Mouse (Mus musculus) embryonic facial prominence, embryonic 13.5 days (tissue): ENCODE measurements at regions not wholly inside any gene's neighbourhood (a gene's known extent, or its start where the extent isn't known, plus 50 kb on each side); places are given as distances from the start of the nearest gene placed in this dataset.

Experiments used
- ATAC-seq: fragments of 200-750 bp; cut with Nextera tagmentation; 2 replicates; pipeline ENCODE4 v1.8.0; 2017; ENCODE audit warnings: low read depth; ENCODE audit not compliant: insufficient number of reproducible peaks, insufficient read depth, low FRiP score, low TSS enrichment
- H3K27ac ChIP-seq: fragments of 300-500 bp; sonication (generic); 2 replicates; pipeline ENCODE4 v1.5.1; 2015; ENCODE audit warnings: moderate library complexity, mild to moderate bottlenecking, inconsistent platforms
- H3K27me3 ChIP-seq: fragments of 300-500 bp; sonication (generic); 2 replicates; pipeline ENCODE4 v1.6.1; 2015; ENCODE audit warnings: mild to moderate bottlenecking, inconsistent platforms
- H3K36me3 ChIP-seq: fragments of 300-500 bp; sonication (generic); 2 replicates; pipeline ENCODE4 v1.6.1; 2015; ENCODE audit warnings: mild to moderate bottlenecking, inconsistent platforms
- H3K4me1 ChIP-seq: fragments of 300-500 bp; sonication (generic); 2 replicates; pipeline ENCODE4 v1.6.1; 2015; ENCODE audit warnings: inconsistent platforms
- H3K4me2 ChIP-seq: fragments of 300-500 bp; sonication (generic); 2 replicates; pipeline ENCODE4 v1.6.1; 2015; ENCODE audit warnings: moderate library complexity, mild to moderate bottlenecking, inconsistent platforms
- H3K4me3 ChIP-seq: fragments of 300-500 bp; sonication (generic); 2 replicates; pipeline ENCODE4 v1.5.1; 2015; ENCODE audit warnings: mild to moderate bottlenecking, inconsistent platforms
- H3K9ac ChIP-seq: fragments of 300-500 bp; sonication (generic); 2 replicates; pipeline ENCODE4 v1.6.1; 2015; ENCODE audit warnings: mild to moderate bottlenecking, inconsistent platforms
- H3K9me3 ChIP-seq: fragments of 300-500 bp; sonication (generic); 2 replicates; pipeline ENCODE4 v1.6.1; 2016; ENCODE audit warnings: inconsistent platforms
- WGBS: fragments of 180-500 bp; shearing (Covaris S2); methylation state at CpG from one replicate; pipeline ENCODE4 v1.1.7; 2015; ENCODE audit warnings: mixed read lengths; 5-methylcytosine and 5-hydroxymethylcytosine counted together

GRCm38 (mm10) chrX:99624515-99625179 is 153.6 kb upstream of the Pja1 start:
- Histone ChIP-seq H3K9me3 (no peaks in the 10 kb centered on the region), H3K27me3 (peaks cover 65% of the 10 kb centered on the region), H3K27ac (no peak overlapping the region), H3K4me2 (no peak overlapping the region), H3K4me1 (no peaks in the 10 kb centered on the region), H3K9ac (no peak overlapping the region), H3K4me3 (no peak overlapping the region), H3K36me3 (no peaks in the 10 kb centered on the region)
- no peak for ATAC-seq
- 76% methylated on average over 5 of the region's 5 CpGs for WGBS

GRCm38 (mm10) chrX:99612130-99612759 is 141.2 kb upstream of the Pja1 start:
- H3K27ac ChIP-seq, result no peak overlapping the region
- H3K27me3 ChIP-seq, result peaks cover 47% of the 10 kb centered on the region
- ATAC-seq, result no peak
- H3K4me1 ChIP-seq, result no peaks in the 10 kb centered on the region
- H3K36me3 ChIP-seq, result no peaks in the 10 kb centered on the region
- 59% methylated on average over 9 of the region's 9 CpGs for WGBS
- no peak overlapping the region for H3K4me3 ChIP-seq
- no peaks in the 10 kb centered on the region for H3K9me3 ChIP-seq
- H3K9ac ChIP-seq, result no peak overlapping the region
- H3K4me2 ChIP-seq, result no peak overlapping the region

DNA sequence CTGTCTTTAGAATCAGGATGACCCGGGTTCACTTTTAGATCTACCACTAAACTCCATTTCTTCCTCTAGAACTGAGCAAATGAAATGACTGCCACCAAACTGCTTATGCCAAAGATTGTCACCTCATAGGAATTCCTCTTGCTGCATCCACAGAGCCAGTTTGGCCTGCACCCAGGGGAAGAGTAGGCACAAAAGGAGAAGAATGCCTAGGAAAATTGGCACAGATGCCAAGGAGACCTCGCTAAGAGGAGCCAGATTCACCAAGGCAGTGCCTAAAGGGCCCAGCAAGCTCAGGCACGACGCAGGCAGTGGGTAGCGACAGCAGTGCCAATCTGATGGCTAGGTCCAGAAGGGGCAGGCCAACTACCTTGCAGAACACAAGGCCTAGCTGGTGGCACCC is 139.0 kb upstream of the Pja1 start:
- no peak overlapping the region for H3K4me3 ChIP-seq
- 78% methylated on average over 5 of the region's 5 CpGs for WGBS
- H3K9me3 ChIP-seq, result no peaks in the 10 kb centered on the region
- ATAC-seq, result no peak
- H3K27ac ChIP-seq, result no peak overlapping the region
- H3K4me2 ChIP-seq, result no peak overlapping the region
- H3K36me3 ChIP-seq, result no peaks in the 10 kb centered on the region
- H3K9ac ChIP-seq, result no peak overlapping the region
- peaks cover 63% of the 10 kb centered on the region for H3K27me3 ChIP-seq
- no peaks in the 10 kb centered on the region for H3K4me1 ChIP-seq

GRCm38 (mm10) chrX:99609591-99609990 is 138.5 kb upstream of the Pja1 start:
- Histone ChIP-seq H3K4me3 (no peak overlapping the region), H3K9me3 (no peaks in the 10 kb centered on the region), H3K4me1 (no peaks in the 10 kb centered on the region), H3K27me3 (peaks cover 66% of the 10 kb centered on the region), H3K36me3 (no peaks in the 10 kb centered on the region), H3K27ac (no peak overlapping the region), H3K4me2 (no peak overlapping the region), H3K9ac (no peak overlapping the region)
- no peak for ATAC-seq
- WGBS, result 71% methylated on average over 2 of the region's 2 CpGs

GRCm38 (mm10) chrX:99608284-99608692 is 137.2 kb upstream of the Pja1 start:
- Histone ChIP-seq H3K9ac (no peak overlapping the region), H3K4me2 (no peak overlapping the region), H3K36me3 (no peaks in the 10 kb centered on the region), H3K4me3 (no peak overlapping the region), H3K27me3 (peaks cover 78% of the 10 kb centered on the region), H3K4me1 (no peaks in the 10 kb centered on the region), H3K27ac (no peak overlapping the region), H3K9me3 (no peaks in the 10 kb centered on the region)
- no peak for ATAC-seq
- 49% methylated on average over 2 of the region's 2 CpGs for WGBS

DNA sequence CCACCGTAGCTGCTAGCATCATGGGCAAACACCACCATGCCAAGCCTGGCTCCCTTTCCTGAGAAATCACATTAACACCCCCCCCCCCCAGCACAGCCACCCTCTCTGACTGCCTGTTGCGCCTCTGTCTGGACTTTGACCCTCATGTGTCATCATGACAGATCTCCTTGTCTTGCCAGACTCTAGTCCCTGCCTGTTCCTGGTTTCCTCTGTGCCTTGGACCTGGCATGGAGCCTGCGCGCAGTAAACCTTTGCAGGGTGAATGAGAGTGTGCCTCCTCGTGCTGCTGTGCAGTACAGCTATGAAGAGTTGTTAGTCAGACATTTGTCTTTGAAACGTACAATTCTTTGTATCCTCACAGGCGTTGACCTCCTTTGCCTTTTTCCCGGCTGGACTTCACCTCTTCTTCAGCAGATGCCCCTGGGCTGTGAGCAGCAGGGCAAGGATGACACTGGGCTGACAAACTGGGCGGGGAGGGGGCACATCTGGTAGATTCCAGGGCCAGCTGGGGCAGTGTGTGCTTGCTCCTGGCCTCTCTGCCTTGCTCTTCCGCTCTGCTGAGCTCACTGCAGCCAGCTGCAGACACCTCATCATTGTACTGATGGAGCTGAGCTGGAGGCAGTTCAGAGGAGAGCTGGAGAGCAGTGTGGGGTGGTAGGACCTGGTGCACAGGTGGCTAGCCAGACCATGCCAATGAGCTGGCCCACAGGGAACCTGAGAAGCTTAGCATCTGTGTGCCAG is 134.2 kb upstream of the Pja1 start:
- H3K36me3 ChIP-seq, result no peaks in the 10 kb centered on the region
- no peaks in the 10 kb centered on the region for H3K9me3 ChIP-seq
- no peak overlapping the region for H3K27ac ChIP-seq
- ATAC-seq, result no peak
- H3K27me3 ChIP-seq, result peaks cover 77% of the 10 kb centered on the region
- H3K9ac ChIP-seq, result no peak overlapping the region
- WGBS, result 48% methylated on average over 10 of the region's 10 CpGs
- no peak overlapping the region for H3K4me3 ChIP-seq
- no peaks in the 10 kb centered on the region for H3K4me1 ChIP-seq
- no peak overlapping the region for H3K4me2 ChIP-seq

DNA sequence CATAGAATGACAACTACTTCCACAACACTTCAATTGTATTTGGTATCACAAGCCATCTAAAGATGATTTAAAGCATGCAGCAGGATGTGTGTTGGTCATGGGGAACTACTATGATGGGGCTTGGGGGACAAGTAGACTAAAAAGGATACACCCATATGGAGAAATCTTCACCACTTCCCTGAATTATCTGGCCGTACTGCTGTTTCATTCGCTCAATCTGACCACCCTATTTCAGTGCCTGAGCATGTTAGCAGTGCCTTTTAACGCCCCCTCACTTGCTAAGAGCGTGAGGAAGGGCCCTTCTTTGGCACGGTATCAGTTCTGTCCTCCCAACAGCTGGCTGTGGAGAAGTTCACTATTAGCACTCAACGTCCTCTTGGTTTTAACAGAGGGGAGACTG is 132.6 kb upstream of the Pja1 start:
- 82% methylated on average over 6 of the region's 6 CpGs for WGBS
- Histone ChIP-seq H3K4me1 (no peaks in the 10 kb centered on the region), H3K27ac (no peak overlapping the region), H3K4me2 (no peak overlapping the region), H3K36me3 (no peaks in the 10 kb centered on the region), H3K9me3 (no peaks in the 10 kb centered on the region), H3K27me3 (peaks cover 76% of the 10 kb centered on the region), H3K9ac (no peak overlapping the region), H3K4me3 (no peak overlapping the region)
- no peak for ATAC-seq

DNA sequence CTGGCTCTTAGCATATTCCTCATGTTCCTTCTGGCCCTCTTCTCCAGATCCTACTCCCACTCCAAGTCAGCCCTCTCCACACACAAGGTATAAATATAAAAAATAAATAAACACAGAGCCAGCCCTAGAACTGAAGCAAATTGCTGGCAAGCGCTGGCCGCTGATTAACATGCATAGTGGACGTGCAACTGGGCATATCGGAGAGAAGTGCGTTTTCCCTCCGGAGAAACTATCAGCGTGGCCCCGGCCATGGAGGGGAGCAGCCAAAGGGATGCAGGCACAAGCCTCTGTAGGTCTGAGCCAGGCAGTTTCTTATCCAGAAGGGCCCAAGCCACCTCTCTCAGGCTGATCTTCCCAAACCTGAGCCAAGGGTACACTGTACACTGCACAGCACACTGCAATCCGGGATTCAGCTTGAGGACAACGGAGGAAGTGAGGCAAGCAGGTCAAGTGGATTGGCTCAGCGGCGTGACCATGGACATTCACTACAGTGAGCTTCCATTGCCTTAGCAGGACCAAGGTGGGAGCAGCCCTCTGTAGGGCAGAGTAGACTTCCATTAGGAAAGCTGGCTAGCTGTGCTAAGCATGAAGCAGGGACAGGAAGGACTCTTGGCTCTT is 131.3 kb upstream of the Pja1 start:
- no peak overlapping the region for H3K27ac ChIP-seq
- H3K9me3 ChIP-seq, result no peaks in the 10 kb centered on the region
- no peaks in the 10 kb centered on the region for H3K4me1 ChIP-seq
- H3K9ac ChIP-seq, result no peak overlapping the region
- H3K36me3 ChIP-seq, result no peaks in the 10 kb centered on the region
- no peak overlapping the region for H3K4me3 ChIP-seq
- no peak overlapping the region for H3K4me2 ChIP-seq
- WGBS, result 82% methylated on average over 12 of the region's 12 CpGs
- peaks cover 73% of the 10 kb centered on the region for H3K27me3 ChIP-seq
- 0 out of 2 replicates have a peak, but pooled peaks have one; percentile 26 for ATAC-seq

GRCm38 (mm10) chrX:99595493-99595892 is 124.4 kb upstream of the Pja1 start:
- H3K27me3 ChIP-seq, result peaks cover 75% of the 10 kb centered on the region
- no peak overlapping the region for H3K9ac ChIP-seq
- H3K27ac ChIP-seq, result no peak overlapping the region
- no peaks in the 10 kb centered on the region for H3K36me3 ChIP-seq
- no peak for ATAC-seq
- WGBS, result 76% methylated on average over 6 of the region's 6 CpGs
- no peaks in the 10 kb centered on the region for H3K4me1 ChIP-seq
- no peaks in the 10 kb centered on the region for H3K9me3 ChIP-seq
- no peak overlapping the region for H3K4me3 ChIP-seq
- H3K4me2 ChIP-seq, result no peak overlapping the region

DNA sequence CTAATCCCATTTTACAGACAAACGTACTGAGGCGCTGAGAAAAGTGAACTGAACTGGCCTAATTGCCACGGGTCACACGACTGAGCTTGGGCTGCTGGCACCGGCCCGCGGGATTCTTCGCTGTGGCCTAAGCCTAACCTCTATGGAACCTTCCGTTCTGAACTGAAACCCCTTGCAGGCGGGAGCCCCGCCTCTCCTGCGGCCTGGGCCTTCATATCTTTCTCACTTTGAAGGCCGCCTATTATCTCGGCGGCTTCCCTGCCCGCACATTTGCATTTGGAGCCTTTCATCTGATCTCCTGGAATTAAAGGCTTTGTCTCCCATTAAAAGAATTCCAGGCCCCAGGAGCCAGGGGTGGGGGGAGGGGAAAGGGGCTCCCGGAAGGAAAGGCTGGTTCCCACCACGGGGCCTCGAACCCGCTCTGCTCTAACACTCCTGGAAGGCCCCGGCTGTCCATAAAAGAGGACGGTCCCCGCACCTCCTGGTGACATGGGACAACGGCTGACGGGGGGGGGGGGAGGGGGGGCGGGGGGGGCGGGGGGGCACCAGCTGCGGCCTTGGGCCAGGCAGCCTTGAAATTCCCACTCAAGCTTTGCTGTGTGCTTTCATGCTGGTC is 122.9 kb upstream of the Pja1 start:
- H3K4me3 ChIP-seq, result no peak overlapping the region
- no peaks in the 10 kb centered on the region for H3K9me3 ChIP-seq
- H3K36me3 ChIP-seq, result no peaks in the 10 kb centered on the region
- H3K9ac ChIP-seq, result no peak overlapping the region
- no peak for ATAC-seq
- no peak overlapping the region for H3K27ac ChIP-seq
- H3K4me2 ChIP-seq, result no peak overlapping the region
- WGBS, result 33% methylated on average over 22 of the region's 28 CpGs
- H3K27me3 ChIP-seq, result peaks cover 77% of the 10 kb centered on the region
- no peaks in the 10 kb centered on the region for H3K4me1 ChIP-seq

DNA sequence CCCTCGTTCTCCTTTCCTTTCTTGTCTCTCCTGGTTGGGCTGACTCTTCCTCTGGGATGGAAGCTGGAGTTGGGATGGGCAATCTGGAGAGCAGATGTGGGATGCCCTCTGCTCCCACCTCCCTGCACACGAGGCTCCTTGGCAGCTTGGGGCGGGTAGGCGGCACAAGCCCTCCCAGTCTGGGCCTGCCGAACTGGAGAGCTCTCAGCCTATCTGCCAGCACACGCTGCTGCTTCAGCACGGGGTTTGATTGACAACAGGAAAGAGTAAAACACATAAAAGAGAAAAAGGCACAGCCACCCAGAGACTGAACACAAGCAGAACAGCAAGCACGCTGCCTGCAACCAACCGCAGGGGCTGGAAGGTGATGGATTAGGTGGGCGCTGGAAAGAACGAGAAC is 121.9 kb upstream of the Pja1 start:
- Histone ChIP-seq H3K4me3 (no peak overlapping the region), H3K9ac (no peak overlapping the region), H3K4me2 (no peak overlapping the region), H3K27me3 (peaks cover 73% of the 10 kb centered on the region), H3K9me3 (no peaks in the 10 kb centered on the region), H3K4me1 (no peaks in the 10 kb centered on the region), H3K36me3 (no peaks in the 10 kb centered on the region), H3K27ac (no peak overlapping the region)
- WGBS, result 50% methylated on average over 11 of the region's 11 CpGs
- ATAC-seq, result no peak
